Mouse (Mus musculus): ENCODE results near the gene Fam149b.
A peak's percentile ranks its signal among the peaks of the same experiment; 100 is the strongest.

Gene Fam149b

DNA sequence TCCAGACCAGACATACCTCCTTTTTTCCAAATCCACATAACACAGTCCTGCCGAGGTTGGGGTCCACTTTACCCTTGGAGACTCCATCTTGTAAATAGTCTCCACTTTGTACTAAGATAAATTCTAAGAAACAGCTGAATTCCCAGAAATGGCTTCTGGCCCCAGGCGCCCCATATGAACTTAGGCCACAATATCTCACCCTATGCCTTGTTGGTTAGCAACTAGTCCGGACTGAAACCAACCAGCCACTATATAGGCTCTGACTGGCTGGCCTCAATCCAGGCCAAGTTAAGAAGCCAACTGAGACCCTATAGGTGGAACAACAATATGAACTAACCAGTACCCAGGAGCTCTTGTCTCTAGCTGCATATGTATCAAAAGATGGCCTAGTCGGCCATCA, 44.4 kb downstream of the Fam149b start:
- no peak for DNase-seq

DNA sequence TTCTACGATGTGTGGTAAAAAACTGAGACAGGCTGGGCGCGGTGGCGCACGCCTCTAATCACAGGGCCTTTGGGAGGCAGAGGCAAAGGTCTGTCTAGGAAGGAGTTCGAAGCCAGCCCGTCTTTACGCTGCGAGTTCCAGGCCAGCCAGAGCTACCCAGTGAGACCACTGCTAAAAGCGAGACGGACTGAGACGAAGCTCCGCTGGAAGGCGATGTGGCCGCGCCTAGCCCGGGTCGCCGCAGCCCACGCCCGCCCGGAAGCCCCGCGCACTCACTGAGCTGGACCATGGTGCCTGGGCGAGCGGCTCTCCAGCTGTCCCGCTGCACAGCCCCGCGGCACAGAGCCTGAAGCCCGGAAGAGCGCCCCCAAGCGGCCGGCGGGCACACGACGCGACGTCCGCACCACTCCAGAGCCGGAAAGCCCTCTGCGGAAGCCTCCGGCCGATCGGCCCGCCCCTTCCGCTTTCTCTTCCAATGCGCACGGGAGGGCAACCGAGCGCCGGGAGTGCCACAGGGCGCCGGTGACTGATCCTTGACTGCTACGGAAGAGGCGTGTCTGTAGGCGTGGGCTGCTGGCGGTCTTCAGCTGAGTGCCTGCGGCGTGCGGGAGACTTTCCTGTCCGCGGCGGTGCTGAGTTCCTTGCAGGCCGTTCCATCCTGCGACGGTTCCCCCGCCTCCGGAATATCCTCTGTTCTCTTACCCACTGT, 45.4 kb downstream of the Fam149b start, which contains the start of gene Mrps16:
Gene Mrps16, minus strand, starts transcription at position 430 of the 709 bp plus-strand sequence.
- DNase-seq = peak; percentile 93

DNA sequence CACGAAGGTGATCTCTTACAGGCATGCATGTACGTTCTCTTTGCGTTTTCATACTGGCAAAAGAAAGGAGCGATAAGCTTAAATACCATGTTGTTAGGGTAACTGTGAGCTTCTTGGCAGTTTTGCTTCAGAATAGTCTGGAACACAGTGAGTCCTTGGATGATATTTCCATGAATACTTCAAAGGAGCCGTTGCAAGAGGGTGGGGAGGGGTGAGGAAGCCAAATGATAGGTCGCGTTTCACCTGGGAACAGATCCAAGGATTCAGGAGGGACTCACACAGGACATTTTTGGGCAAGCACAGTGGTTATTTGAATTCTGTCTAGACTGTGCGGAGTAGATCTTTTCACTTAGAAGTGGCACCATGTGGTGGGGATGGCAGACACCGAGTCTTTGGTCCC, 49.3 kb downstream of the Fam149b start:
- no peak for DNase-seq

DNA sequence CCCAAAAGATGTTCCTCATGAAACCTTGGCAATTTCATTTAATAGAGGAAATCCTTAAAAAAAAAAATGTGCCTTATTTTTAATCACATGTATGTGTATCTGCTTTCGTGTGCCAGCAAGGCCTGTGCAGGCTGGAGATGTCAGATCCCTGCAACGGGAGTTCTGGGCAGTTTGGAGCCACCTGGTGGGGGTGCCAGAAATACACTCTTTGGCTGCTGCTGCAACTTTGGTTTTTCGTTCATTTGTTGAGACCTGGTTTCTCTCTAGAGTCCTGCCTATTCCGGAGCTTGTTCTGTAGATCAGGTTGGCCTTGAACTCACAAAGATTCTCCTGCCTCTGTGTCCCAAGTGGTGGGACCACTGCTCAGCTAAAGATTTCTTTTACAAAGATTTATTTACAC, 50.9 kb downstream of the Fam149b start:
- DNase-seq = peak; percentile 40

DNA sequence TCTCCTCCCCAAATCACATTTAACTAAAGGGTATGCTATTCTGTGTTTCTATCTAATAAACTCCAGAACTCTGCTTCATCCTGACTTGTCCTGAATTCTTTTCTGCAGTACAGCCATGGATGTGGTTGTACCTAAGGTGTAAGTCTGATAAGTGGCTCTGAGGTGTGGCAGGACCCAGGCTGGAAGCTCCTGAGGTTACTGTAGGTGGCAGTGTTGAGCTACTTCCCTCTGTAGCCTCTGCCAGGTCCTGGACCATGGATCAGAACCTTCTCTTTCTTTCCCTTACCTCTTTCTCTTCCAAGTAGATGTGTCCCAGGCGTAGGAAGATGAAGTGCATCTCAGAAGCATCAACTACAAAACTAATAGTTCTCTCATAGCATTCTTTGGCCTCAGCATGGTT, 52.1 kb downstream of the Fam149b start:
- peak; percentile 28 for DNase-seq

DNA sequence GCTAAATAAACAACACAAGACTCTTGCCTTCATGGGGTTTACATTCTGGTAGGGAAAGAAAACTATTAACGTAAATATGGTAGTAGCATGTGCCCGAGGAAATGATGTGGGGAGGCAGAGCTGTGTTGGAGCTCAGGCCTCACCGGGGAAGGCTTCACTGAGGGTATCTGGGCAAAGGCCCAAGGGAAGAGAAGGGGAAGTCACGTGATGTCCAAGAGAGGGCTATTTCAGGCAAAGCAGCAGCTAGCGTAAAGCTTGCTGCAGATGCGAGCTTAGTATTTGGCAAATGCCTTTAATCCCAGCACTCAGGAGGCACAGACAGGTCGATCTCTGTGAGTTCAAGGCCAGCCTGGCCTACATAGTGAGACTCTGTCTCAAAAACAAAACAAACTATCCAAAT, 74.3 kb downstream of the Fam149b start:
- DNase-seq = no peak

DNA sequence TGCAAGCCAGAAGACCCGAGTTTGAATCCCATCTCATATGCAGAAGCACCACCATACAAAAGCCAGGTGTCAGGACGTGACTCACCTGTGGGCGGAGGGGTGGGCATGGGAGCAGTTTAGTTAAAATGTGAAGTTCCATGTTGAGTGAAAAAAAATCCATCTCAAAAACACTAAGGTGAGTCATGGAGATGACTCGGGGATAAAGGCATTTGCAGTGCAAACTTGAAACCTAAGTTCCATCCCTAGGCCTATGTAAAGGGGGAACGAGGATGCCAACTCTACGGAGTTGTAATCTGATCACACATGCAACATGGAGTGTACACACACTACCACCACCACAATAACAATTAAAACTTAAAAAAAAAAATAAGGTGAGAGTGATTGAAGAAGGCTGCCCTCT, 75.1 kb downstream of the Fam149b start:
- DNase-seq = no peak

DNA sequence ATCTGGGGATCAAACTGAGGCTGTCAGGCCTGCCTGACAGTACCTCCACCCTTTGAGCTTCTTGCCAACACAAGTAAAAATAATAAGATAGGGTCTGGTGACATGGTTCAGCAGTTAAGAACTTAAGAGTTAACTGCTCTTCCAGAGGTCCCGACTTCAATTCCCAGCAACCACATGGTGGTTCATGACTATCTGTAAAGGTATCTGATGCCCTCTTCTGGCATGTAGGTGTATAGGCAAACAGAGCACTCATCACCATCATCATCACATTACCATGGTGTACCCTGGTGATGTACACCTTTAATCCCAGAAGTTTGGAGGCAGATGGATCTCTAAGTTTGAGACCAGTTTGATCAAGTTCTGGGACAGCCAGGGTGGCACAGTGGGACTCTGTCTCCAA, 80.6 kb downstream of the Fam149b start:
- no peak for DNase-seq

DNA sequence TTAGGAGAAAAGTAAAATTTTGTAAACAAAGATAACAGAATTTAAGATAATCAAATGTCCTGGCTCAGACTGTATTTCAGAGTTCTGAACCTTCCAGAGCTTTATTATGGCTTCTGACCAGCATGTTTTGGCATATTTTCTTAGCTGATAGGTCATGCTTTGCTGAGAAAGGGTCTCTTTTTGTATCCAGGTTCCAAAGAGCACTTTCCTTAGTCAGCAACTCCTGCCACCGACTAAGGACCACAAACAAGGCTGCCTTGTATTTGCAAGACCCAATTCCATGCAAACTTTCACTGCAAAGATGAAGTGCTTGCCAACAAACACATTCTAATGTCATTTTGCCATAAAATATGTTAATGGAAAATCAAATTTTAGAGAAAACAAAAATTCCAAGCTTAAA, 81.9 kb downstream of the Fam149b start:
- DNase-seq = no peak

DNA sequence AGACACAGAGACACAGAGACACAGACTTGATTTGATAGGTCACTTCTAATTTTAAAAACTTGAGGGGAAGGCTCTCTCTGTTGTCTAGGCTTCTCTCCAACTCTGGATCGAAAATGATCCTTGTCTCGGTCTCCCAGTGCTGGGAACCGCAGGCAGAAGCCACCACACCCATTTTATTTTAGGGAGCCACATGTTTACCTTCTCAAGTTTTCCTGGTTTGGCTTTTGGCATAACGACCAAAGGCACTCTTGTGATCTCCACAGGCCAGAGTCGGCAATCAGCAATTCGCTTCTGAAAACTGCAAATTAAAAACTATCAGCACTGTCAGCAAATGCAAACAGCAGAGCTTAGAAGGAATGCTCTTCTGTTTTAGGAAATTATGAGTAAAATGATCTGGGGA, 83.8 kb downstream of the Fam149b start:
- no peak for DNase-seq

DNA sequence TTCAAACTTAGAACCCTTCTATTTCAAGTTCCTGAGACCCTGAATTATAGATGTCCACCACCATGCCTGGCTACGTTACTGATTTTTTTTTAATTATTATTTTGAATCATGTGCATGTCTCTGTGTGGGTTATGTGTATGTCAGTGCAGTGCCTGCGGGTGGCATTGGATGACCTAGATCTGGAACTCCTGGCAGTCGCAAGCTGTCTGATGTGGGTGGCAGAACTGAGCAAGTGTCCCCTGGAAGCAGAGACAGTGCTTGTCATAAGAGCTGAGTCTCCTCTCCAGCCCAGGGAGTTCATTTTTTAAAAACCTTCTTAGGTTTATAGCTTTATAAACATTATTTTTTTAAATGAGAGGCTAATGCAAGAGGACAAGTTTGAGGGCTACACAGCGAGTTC, 84.5 kb downstream of the Fam149b start:
- no peak for DNase-seq
